Mouse (Mus musculus) neural tube, embryonic 13.5 days (tissue): ENCODE measurements at regions not wholly inside any gene's neighbourhood (a gene's known extent, or its start where the extent isn't known, plus 50 kb on each side); places are given as distances from the start of the nearest gene placed in this dataset.
A peak's percentile ranks its signal among the peaks of the same experiment; 100 is the strongest.

Source experiments
- ATAC-seq: fragments of 200-750 bp; cut with Nextera tagmentation; 2 replicates; pipeline ENCODE4 v1.8.0; 2017; ENCODE audit warnings: low read depth, mild to moderate bottlenecking, moderate TSS enrichment, moderate library complexity
- H3K27ac ChIP-seq: fragments of 300-500 bp; sonication (generic); replicated peaks from 2 replicates; pipeline ENCODE4 v1.5.1; 2015; ENCODE audit warnings: moderate library complexity, mild to moderate bottlenecking, inconsistent platforms
- H3K27me3 ChIP-seq: fragments of 300-500 bp; sonication (generic); 2 replicates; pipeline ENCODE4 v1.6.1; 2015; ENCODE audit warnings: mild to moderate bottlenecking, inconsistent platforms
- H3K36me3 ChIP-seq: fragments of 300-500 bp; sonication (generic); 2 replicates; pipeline ENCODE4 v1.6.1; 2015; ENCODE audit warnings: mild to moderate bottlenecking, inconsistent platforms
- H3K4me1 ChIP-seq: fragments of 300-500 bp; sonication (generic); replicated peaks from 2 replicates; pipeline ENCODE4 v1.6.1; 2015; ENCODE audit warnings: inconsistent platforms
- H3K4me2 ChIP-seq: fragments of 300-500 bp; sonication (generic); 2 replicates; pipeline ENCODE4 v1.6.1; 2015; ENCODE audit warnings: inconsistent platforms, mild to moderate bottlenecking, moderate library complexity
- H3K4me3 ChIP-seq: fragments of 300-500 bp; sonication (generic); 2 replicates; pipeline ENCODE4 v1.5.1; 2015; ENCODE audit warnings: mild to moderate bottlenecking, inconsistent platforms
- H3K9ac ChIP-seq: fragments of 300-500 bp; sonication (generic); 2 replicates; pipeline ENCODE4 v1.6.1; 2015; ENCODE audit warnings: moderate library complexity, mild to moderate bottlenecking, inconsistent platforms
- H3K9me3 ChIP-seq: fragments of 300-500 bp; sonication (generic); 2 replicates; pipeline ENCODE4 v1.6.1; 2016; ENCODE audit warnings: inconsistent platforms
- WGBS: fragments of 180-500 bp; shearing (Covaris S2); methylation state at CpG from one replicate; pipeline ENCODE4 v1.1.7; 2015; 5-methylcytosine and 5-hydroxymethylcytosine counted together

- H3K9me3 ChIP-seq: no peaks in the 10 kb centered on the region
- no peak overlapping the region for H3K4me2 ChIP-seq
- H3K4me3 ChIP-seq: no peak overlapping the region
- H3K27me3 ChIP-seq: no peaks in the 10 kb centered on the region
- ATAC-seq: no peak
- 90% methylated on average over 14 of the region's 14 CpGs for WGBS
- no peak overlapping the region for H3K9ac ChIP-seq
- H3K36me3 ChIP-seq: no peaks in the 10 kb centered on the region
- H3K4me1 ChIP-seq: peaks cover 4% of the 10 kb centered on the region; the same call in 1 of the 2 replicates
- H3K27ac ChIP-seq: no peak overlapping the region
These were observed 266.5 kb upstream of the 9630041A04Rik start for GRCm38 (mm10) chr9:101595101-101595650.

GRCm38 (mm10) chr9:101592621-101593020, 269.0 kb upstream of the 9630041A04Rik start:
- WGBS: 87% methylated on average over 8 of the region's 8 CpGs
- H3K4me1 ChIP-seq: peaks cover 4% of the 10 kb centered on the region; the same call in 1 of the 2 replicates
- H3K27ac ChIP-seq: no peak overlapping the region

GRCm38 (mm10) chr9:101591681-101592080, 270.0 kb upstream of the 9630041A04Rik start:
- no peaks in the 10 kb centered on the region for H3K27me3 ChIP-seq
- no peak overlapping the region for H3K27ac ChIP-seq
- WGBS: 45% methylated on average over 8 of the region's 8 CpGs
- ATAC-seq: no peak
- no peaks in the 10 kb centered on the region for H3K9me3 ChIP-seq
- H3K36me3 ChIP-seq: no peaks in the 10 kb centered on the region
- H3K9ac ChIP-seq: no peak overlapping the region
- H3K4me3 ChIP-seq: no peak overlapping the region
- H3K4me1 ChIP-seq: peaks cover 4% of the 10 kb centered on the region; the same call in 1 of the 2 replicates
- H3K4me2 ChIP-seq: no peak overlapping the region

More at GRCm38 (mm10) chr9:101592621-101593020, 269.0 kb upstream of the 9630041A04Rik start:
- Histone ChIP-seq H3K4me2 (no peak overlapping the region), H3K4me3 (no peak overlapping the region), H3K27me3 (no peaks in the 10 kb centered on the region), H3K9ac (no peak overlapping the region), H3K9me3 (no peaks in the 10 kb centered on the region), H3K36me3 (no peaks in the 10 kb centered on the region)
- ATAC-seq: no peak

GRCm38 (mm10) chr9:101590310-101590709, 271.3 kb upstream of the 9630041A04Rik start:
- Histone ChIP-seq H3K27ac (no peak overlapping the region), H3K9ac (no peak overlapping the region), H3K9me3 (0 out of 2 replicates have a peak, but pooled peaks cover 4% of the 10 kb centered on the region), H3K27me3 (no peaks in the 10 kb centered on the region), H3K4me3 (no peak overlapping the region), H3K36me3 (no peaks in the 10 kb centered on the region), H3K4me1 (no peaks in the 10 kb centered on the region), H3K4me2 (no peak overlapping the region)
- 83% methylated on average over 3 of the region's 3 CpGs for WGBS
- ATAC-seq: no peak

GRCm38 (mm10) chr9:101581064-101581463, 280.6 kb upstream of the 9630041A04Rik start:
- 91% methylated on average over 4 of the region's 4 CpGs for WGBS
- peaks cover 7% of the 10 kb centered on the region; the same call in 1 of the 2 replicates for H3K9me3 ChIP-seq
- no peaks in the 10 kb centered on the region for H3K36me3 ChIP-seq
- no peaks in the 10 kb centered on the region for H3K27me3 ChIP-seq
- H3K9ac ChIP-seq: no peak overlapping the region
- no peak overlapping the region for H3K4me2 ChIP-seq
- H3K4me1 ChIP-seq: no peaks in the 10 kb centered on the region
- H3K27ac ChIP-seq: no peak overlapping the region
- H3K4me3 ChIP-seq: no peak overlapping the region
- ATAC-seq: no peak

- no peak overlapping the region for H3K9ac ChIP-seq
- H3K27me3 ChIP-seq: no peaks in the 10 kb centered on the region
- ATAC-seq: no peak
- no peaks in the 10 kb centered on the region for H3K36me3 ChIP-seq
- H3K4me2 ChIP-seq: no peak overlapping the region
- no peak overlapping the region for H3K4me3 ChIP-seq
- no peaks in the 10 kb centered on the region for H3K4me1 ChIP-seq
- no peaks in the 10 kb centered on the region for H3K9me3 ChIP-seq
- WGBS: 9% methylated on average over 4 of the region's 4 CpGs
- no peak overlapping the region for H3K27ac ChIP-seq
These were observed 290.9 kb upstream of the 9630041A04Rik start for GRCm38 (mm10) chr9:101570714-101571113.

- H3K9me3 ChIP-seq: no peaks in the 10 kb centered on the region
- H3K9ac ChIP-seq: no peak overlapping the region
- no peaks in the 10 kb centered on the region for H3K36me3 ChIP-seq
- no peak overlapping the region for H3K4me3 ChIP-seq
- no peak for ATAC-seq
- no peak overlapping the region for H3K27ac ChIP-seq
- WGBS: 58% methylated on average over 9 of the region's 9 CpGs
- H3K4me2 ChIP-seq: no peak overlapping the region
- no peaks in the 10 kb centered on the region for H3K4me1 ChIP-seq
- no peaks in the 10 kb centered on the region for H3K27me3 ChIP-seq
These were observed 298.4 kb upstream of the 9630041A04Rik start for GRCm38 (mm10) chr9:101563196-101563595.

GRCm38 (mm10) chr9:101559366-101559765, 302.3 kb upstream of the 9630041A04Rik start:
- WGBS: 83% methylated on average over 11 of the region's 11 CpGs
- ATAC-seq: no peak
- H3K4me2 ChIP-seq: no peak overlapping the region

GRCm38 (mm10) chr9:101555011-101555673, 303.5 kb upstream of the Ppp2r3a start:
- Histone ChIP-seq H3K9ac (no peak overlapping the region), H3K27me3 (no peaks in the 10 kb centered on the region), H3K4me1 (0 out of 2 replicates have a peak, but pooled peaks cover 3% of the 10 kb centered on the region), H3K9me3 (no peaks in the 10 kb centered on the region), H3K4me2 (no peak overlapping the region), H3K27ac (no peak overlapping the region), H3K36me3 (no peaks in the 10 kb centered on the region), H3K4me3 (no peak overlapping the region)
- ATAC-seq: no peak
- WGBS: 38% methylated on average over 5 of the region's 5 CpGs

More at GRCm38 (mm10) chr9:101559366-101559765, 302.3 kb upstream of the 9630041A04Rik start:
- Histone ChIP-seq H3K27ac (no peak overlapping the region), H3K9ac (no peak overlapping the region), H3K27me3 (no peaks in the 10 kb centered on the region), H3K9me3 (no peaks in the 10 kb centered on the region), H3K4me1 (0 out of 2 replicates have a peak, but pooled peaks cover 3% of the 10 kb centered on the region), H3K4me3 (no peak overlapping the region), H3K36me3 (no peaks in the 10 kb centered on the region)

- no peak overlapping the region for H3K4me3 ChIP-seq
- WGBS: 94% methylated on average over 6 of the region's 6 CpGs
- peaks cover 9% of the 10 kb centered on the region; the same call in 1 of the 2 replicates for H3K9me3 ChIP-seq
These were observed 301.2 kb upstream of the Ppp2r3a start for GRCm38 (mm10) chr9:101552789-101553188.

GRCm38 (mm10) chr9:101551256-101551655, 299.7 kb upstream of the Ppp2r3a start:
- H3K9ac ChIP-seq: no peak overlapping the region
- no peak for ATAC-seq
- no peaks in the 10 kb centered on the region for H3K36me3 ChIP-seq
- peaks cover 11% of the 10 kb centered on the region; the same call in 1 of the 2 replicates for H3K27me3 ChIP-seq
- no peak overlapping the region for H3K4me2 ChIP-seq
- H3K9me3 ChIP-seq: peaks cover 9% of the 10 kb centered on the region; the same call in 1 of the 2 replicates
- no peak overlapping the region for H3K27ac ChIP-seq
- 60% methylated on average over 3 of the region's 3 CpGs for WGBS
- H3K4me3 ChIP-seq: no peak overlapping the region
- H3K4me1 ChIP-seq: 0 out of 2 replicates have a peak, but pooled peaks cover 8% of the 10 kb centered on the region

More at GRCm38 (mm10) chr9:101552789-101553188, 301.2 kb upstream of the Ppp2r3a start:
- Histone ChIP-seq H3K27me3 (0 out of 2 replicates have a peak, but pooled peaks cover 6% of the 10 kb centered on the region), H3K9ac (no peak overlapping the region), H3K4me2 (no peak overlapping the region), H3K36me3 (no peaks in the 10 kb centered on the region), H3K4me1 (0 out of 2 replicates have a peak, but pooled peaks cover 3% of the 10 kb centered on the region), H3K27ac (no peak overlapping the region)
- ATAC-seq: no peak

- WGBS: 10% methylated on average over 10 of the region's 10 CpGs
- Histone ChIP-seq H3K4me1 (0 out of 2 replicates have a peak, but pooled peaks cover 5% of the 10 kb centered on the region), H3K27me3 (peaks cover 26% of the 10 kb centered on the region), H3K4me3 (no peak overlapping the region), H3K36me3 (no peaks in the 10 kb centered on the region), H3K4me2 (no peak overlapping the region), H3K9me3 (peaks cover 9% of the 10 kb centered on the region; the same call in 1 of the 2 replicates), H3K9ac (no peak overlapping the region), H3K27ac (no peak overlapping the region)
- peak; percentile 32; the same call in 1 of the 2 replicates for ATAC-seq
These were observed 294.7 kb upstream of the Ppp2r3a start for GRCm38 (mm10) chr9:101546213-101546832.
